Mouse (Mus musculus) lung, embryonic 16.5 days (tissue): ENCODE measurements around the gene Ints11. TPM values are rescaled to one million over a fixed set of nuclear protein-coding genes. Genes with fewer than 3 reads are reported as not detected.

Experiments
- ATAC-seq: fragments of 200-750 bp; cut with Nextera tagmentation; 2 replicates; pipeline ENCODE4 v1.8.0; 2017; ENCODE audit warnings: low read depth, mild to moderate bottlenecking, moderate library complexity
- H3K27ac ChIP-seq: fragments of 300-500 bp; sonication (generic); 2 replicates; pipeline ENCODE4 v1.5.1; 2014; ENCODE audit warnings: mild to moderate bottlenecking, control low read depth, low read length
- H3K27me3 ChIP-seq: fragments of 300-500 bp; sonication (generic); 2 replicates; pipeline ENCODE4 v1.6.1; 2014; ENCODE audit warnings: low read depth, low read length, mixed read lengths; ENCODE audit not compliant: control insufficient read depth, insufficient read depth
- H3K36me3 ChIP-seq: fragments of 300-500 bp; sonication (generic); 2 replicates; pipeline ENCODE4 v1.6.1; 2014; ENCODE audit warnings: low read length; ENCODE audit not compliant: control insufficient read depth, insufficient read depth
- H3K4me1 ChIP-seq: fragments of 300-500 bp; sonication (generic); replicated peaks from 2 replicates; pipeline ENCODE4 v1.6.1; 2014; ENCODE audit warnings: low read length, mixed read lengths; ENCODE audit not compliant: control insufficient read depth, insufficient read depth
- H3K4me2 ChIP-seq: fragments of 300-500 bp; sonication (generic); 2 replicates; pipeline ENCODE4 v1.6.1; 2014; ENCODE audit warnings: low read depth, low read length, control low read depth
- H3K4me3 ChIP-seq: fragments of 300-500 bp; sonication (generic); 2 replicates; pipeline ENCODE4 v1.5.1; 2014; ENCODE audit warnings: mild to moderate bottlenecking, low read length, control low read depth
- H3K9ac ChIP-seq: fragments of 300-500 bp; sonication (generic); 2 replicates; pipeline ENCODE4 v1.6.1; 2014; ENCODE audit warnings: low read length, control low read depth
- H3K9me3 ChIP-seq: fragments of 300-500 bp; sonication (generic); 2 replicates; pipeline ENCODE4 v1.6.1; 2016; ENCODE audit warnings: low read length; ENCODE audit not compliant: control insufficient read depth
- WGBS: fragments of 180-500 bp; shearing (Covaris S2); extraction: QIAGEN DNeasy Blood & Tissue Kit; methylation state at CpG from one replicate; pipeline ENCODE4 v1.1.7; 2014; 5-methylcytosine and 5-hydroxymethylcytosine counted together
- polyA plus RNA-seq: library from polyadenylated mRNA; unstranded; fragments of >200 nt; fragmentation: Nextera tagmentation; extraction: Ambion mirVana; gene quantifications from 2 replicates; pipeline ENCODE4 v1.2.1, GENCODE M21; 2015

Gene Ints11
- polyA plus RNA-seq, 1 experiment from 2014 or later, result 75.8 TPM

GRCm38 (mm10) chr4:155894311-155894881 lies 25.1 kb downstream of the Ints11 start:
- peaks cover 9% of the 10 kb centered on the region; the same call in 1 of the 2 replicates for H3K36me3 ChIP-seq
- peak overlapping the region; percentile 11 for H3K4me3 ChIP-seq
- H3K27ac ChIP-seq, result peak overlapping the region; percentile 73
- peak; percentile 30 for ATAC-seq
- H3K4me1 ChIP-seq, result peaks cover 37% of the 10 kb centered on the region
- H3K9me3 ChIP-seq, result no peaks in the 10 kb centered on the region
- peak overlapping the region; percentile 42 for H3K9ac ChIP-seq
- H3K27me3 ChIP-seq, result no peaks in the 10 kb centered on the region
- peak overlapping the region; percentile 48 for H3K4me2 ChIP-seq
- WGBS, result 18% methylated on average over 8 of the region's 8 CpGs

- no peak overlapping the region for H3K27ac ChIP-seq
These were observed 25.9 kb downstream of the Ints11 start for GRCm38 (mm10) chr4:155895216-155895615.

GRCm38 (mm10) chr4:155895826-155896225 lies 26.5 kb downstream of the Ints11 start:
- ATAC-seq, result no peak
- Histone ChIP-seq H3K9me3 (no peaks in the 10 kb centered on the region), H3K27ac (no peak overlapping the region), H3K4me2 (no peak overlapping the region), H3K36me3 (peaks cover 9% of the 10 kb centered on the region; the same call in 1 of the 2 replicates), H3K4me1 (peaks cover 30% of the 10 kb centered on the region), H3K4me3 (no peak overlapping the region), H3K9ac (no peak overlapping the region), H3K27me3 (no peaks in the 10 kb centered on the region)
- WGBS, result 88% methylated on average over 4 of the region's 4 CpGs

More at GRCm38 (mm10) chr4:155895216-155895615, 25.9 kb downstream of the Ints11 start:
- Histone ChIP-seq H3K4me1 (peaks cover 37% of the 10 kb centered on the region), H3K27me3 (no peaks in the 10 kb centered on the region), H3K4me2 (peak overlapping the region; percentile 32), H3K9ac (no peak overlapping the region), H3K4me3 (no peak overlapping the region), H3K9me3 (no peaks in the 10 kb centered on the region), H3K36me3 (peaks cover 9% of the 10 kb centered on the region; the same call in 1 of the 2 replicates)
- WGBS, result 31% methylated on average over 6 of the region's 6 CpGs
- no peak for ATAC-seq

- Histone ChIP-seq H3K27ac (no peak overlapping the region), H3K9ac (no peak overlapping the region), H3K9me3 (no peaks in the 10 kb centered on the region), H3K27me3 (no peaks in the 10 kb centered on the region), H3K36me3 (peaks cover 9% of the 10 kb centered on the region; the same call in 1 of the 2 replicates), H3K4me2 (no peak overlapping the region), H3K4me3 (no peak overlapping the region), H3K4me1 (peaks cover 34% of the 10 kb centered on the region)
- WGBS, result 92% methylated on average over 12 of the region's 12 CpGs
- no peak for ATAC-seq
These were observed 27.1 kb downstream of the Ints11 start for GRCm38 (mm10) chr4:155896461-155896860.

GRCm38 (mm10) chr4:155898318-155898717 lies 29.0 kb downstream of the Ints11 start:
- no peak for ATAC-seq
- Histone ChIP-seq H3K9ac (no peak overlapping the region), H3K4me2 (no peak overlapping the region), H3K27ac (no peak overlapping the region), H3K4me1 (peaks cover 30% of the 10 kb centered on the region), H3K27me3 (no peaks in the 10 kb centered on the region), H3K4me3 (no peak overlapping the region), H3K9me3 (no peaks in the 10 kb centered on the region), H3K36me3 (peaks cover 20% of the 10 kb centered on the region)
- 95% methylated on average over 2 of the region's 2 CpGs for WGBS

- no peak overlapping the region for H3K4me2 ChIP-seq
- WGBS, result 90% methylated on average over 7 of the region's 7 CpGs
- H3K27ac ChIP-seq, result no peak overlapping the region
- no peaks in the 10 kb centered on the region for H3K9me3 ChIP-seq
- H3K4me1 ChIP-seq, result peaks cover 19% of the 10 kb centered on the region
- peaks cover 30% of the 10 kb centered on the region for H3K36me3 ChIP-seq
- H3K9ac ChIP-seq, result no peak overlapping the region
- H3K4me3 ChIP-seq, result no peak overlapping the region
- no peak for ATAC-seq
- H3K27me3 ChIP-seq, result no peaks in the 10 kb centered on the region
These were observed 30.0 kb downstream of the Ints11 start for GRCm38 (mm10) chr4:155899355-155899754.

GRCm38 (mm10) chr4:155901205-155901604 lies 31.9 kb downstream of the Ints11 start:
- Histone ChIP-seq H3K27ac (peak overlapping the region; percentile 21), H3K9ac (no peak overlapping the region), H3K9me3 (no peaks in the 10 kb centered on the region), H3K4me3 (no peak overlapping the region), H3K36me3 (peaks cover 36% of the 10 kb centered on the region), H3K4me1 (peaks cover 5% of the 10 kb centered on the region; the same call in 1 of the 2 replicates), H3K4me2 (no peak overlapping the region), H3K27me3 (no peaks in the 10 kb centered on the region)
- WGBS, result 43% methylated on average over 3 of the region's 3 CpGs
- peak; percentile 89 for ATAC-seq

- WGBS, result 89% methylated on average over 12 of the region's 13 CpGs
- no peak for ATAC-seq
- Histone ChIP-seq H3K9me3 (no peaks in the 10 kb centered on the region), H3K27me3 (no peaks in the 10 kb centered on the region), H3K36me3 (peaks cover 31% of the 10 kb centered on the region), H3K27ac (no peak overlapping the region), H3K9ac (no peak overlapping the region), H3K4me1 (peaks cover 5% of the 10 kb centered on the region; the same call in 1 of the 2 replicates), H3K4me2 (no peak overlapping the region), H3K4me3 (no peak overlapping the region)
These were observed 33.9 kb downstream of the Ints11 start for GRCm38 (mm10) chr4:155903246-155903645.

- H3K27me3 ChIP-seq, result no peaks in the 10 kb centered on the region
- ATAC-seq, result no peak
- H3K36me3 ChIP-seq, result peaks cover 28% of the 10 kb centered on the region
- no peak overlapping the region for H3K4me2 ChIP-seq
- no peak overlapping the region for H3K9ac ChIP-seq
- 92% methylated on average over 13 of the region's 13 CpGs for WGBS
- H3K4me1 ChIP-seq, result peaks cover 5% of the 10 kb centered on the region; the same call in 1 of the 2 replicates
- H3K27ac ChIP-seq, result no peak overlapping the region
- H3K9me3 ChIP-seq, result no peaks in the 10 kb centered on the region
- no peak overlapping the region for H3K4me3 ChIP-seq
These were observed 35.2 kb downstream of the Ints11 start for GRCm38 (mm10) chr4:155904318-155905102.
